Mouse (Mus musculus) ES-E14 (cell line): ENCODE data around the gene Lcn12.

ENCODE experiments used
- HCFC1 ChIP-seq: IDR thresholded peaks from 2 replicates; pipeline ENCODE4 v1.6.1; 2012; ENCODE audit warnings: low read length, inconsistent platforms, borderline replicate concordance; ENCODE audit not compliant: insufficient read depth
- MAFK ChIP-seq: IDR thresholded peaks from 2 replicates; pipeline ENCODE4 v1.6.1; 2014; ENCODE audit warnings: mild to moderate bottlenecking, low read depth, low read length, inconsistent platforms; ENCODE audit not compliant: insufficient read depth

DNA sequence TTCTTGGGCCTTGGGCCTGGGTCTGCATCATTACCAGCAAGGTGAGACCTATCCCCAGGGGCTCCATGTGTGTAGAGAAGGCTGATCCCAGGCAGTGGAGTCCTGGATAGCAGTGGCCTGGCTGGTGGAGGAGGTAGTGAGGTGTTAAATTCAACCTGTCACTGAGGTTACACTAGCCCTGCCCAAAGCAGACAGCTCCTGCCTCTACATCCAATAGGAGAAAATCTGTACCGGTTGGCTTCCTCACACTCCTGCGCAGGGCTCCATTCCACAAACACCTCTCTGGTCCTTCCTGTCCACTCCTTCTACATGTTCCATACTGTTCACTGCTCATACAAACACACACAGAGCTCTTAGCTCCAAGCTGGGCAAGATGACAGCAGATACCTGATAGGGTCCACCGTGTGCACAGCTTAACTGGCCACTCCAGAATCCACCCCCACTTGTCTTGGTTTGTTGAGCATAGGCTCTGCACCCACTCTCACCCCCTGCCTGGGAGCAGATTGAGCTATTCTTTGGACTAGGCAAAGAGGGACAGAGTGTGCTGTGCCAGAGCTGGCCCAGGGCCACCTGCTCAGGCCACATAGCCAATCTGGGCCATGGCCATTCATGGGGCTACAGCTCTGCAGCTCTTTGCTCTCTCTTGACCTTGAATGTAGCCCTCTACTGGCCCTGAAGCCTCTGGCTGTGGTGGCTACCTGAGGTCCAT is 15.6 kb downstream of the Lcn12 start:
- TF ChIP-seq MAFK (no peak), HCFC1 (no peak)
